Mouse (Mus musculus) cerebellum, adult 2 months (tissue): ENCODE measurements around the gene Macf1. TPM values are rescaled to one million over a fixed set of nuclear protein-coding genes. Genes with fewer than 3 reads are reported as not detected.

Source experiments
- DNase-seq, 2 experiments: peaks; one replicate each; pipeline ENCODE4 v3.0.0; 2021
- H3K27ac ChIP-seq: fragments of 200-500 bp; 2 replicates; pipeline ENCODE4 v1.5.1; 2012; ENCODE audit warnings: low read length, control low read depth, inconsistent platforms; ENCODE audit not compliant: insufficient read depth
- H3K27me3 ChIP-seq: fragments of 200-500 bp; 2 replicates; pipeline ENCODE4 v1.6.1; 2012; ENCODE audit warnings: inconsistent platforms, mild to moderate bottlenecking, low read length, moderate library complexity; ENCODE audit not compliant: control insufficient read depth, insufficient read depth
- H3K4me1 ChIP-seq: fragments of 200-500 bp; 2 replicates; pipeline ENCODE4 v1.6.1; 2011; ENCODE audit warnings: low read length; ENCODE audit not compliant: control insufficient read depth, insufficient read depth
- H3K4me3 ChIP-seq: fragments of 200-500 bp; replicated peaks from 2 replicates; pipeline ENCODE3; 2011; ENCODE audit warnings: mild to moderate bottlenecking, low read depth, low read length, control low read depth; ENCODE audit not compliant: insufficient read depth
- CTCF ChIP-seq: fragments of 200-500 bp; IDR thresholded peaks from 2 replicates; pipeline ENCODE4 v1.5.1; 2011; ENCODE audit warnings: low read depth, mild to moderate bottlenecking, control low read depth, low read length, moderate library complexity, borderline replicate concordance; ENCODE audit not compliant: insufficient read depth
- POLR2A ChIP-seq: fragments of 200-500 bp; IDR thresholded peaks from 2 replicates; pipeline ENCODE4 v1.6.1; 2011; ENCODE audit warnings: low read length, control low read depth, borderline replicate concordance; ENCODE audit not compliant: insufficient read depth
- WGBS: fragments of 180-500 bp; shearing (Covaris S2); methylation state at CpG from one replicate; pipeline ENCODE4 v1.1.7; 2018; 5-methylcytosine and 5-hydroxymethylcytosine counted together
- polyA plus RNA-seq: library from polyadenylated mRNA; depleted of rRNA; stranded (reverse); fragments of >200 nt; gene quantifications from 2 replicates; pipeline ENCODE4 v1.2.3, GENCODE M21; 2012

The Macf1 gene
- polyA plus RNA-seq, 1 experiment: 193 TPM

- Histone ChIP-seq H3K27ac (peak overlapping the region; percentile 41; the same call in 1 of the 2 replicates), H3K4me3 (no peak overlapping the region), H3K27me3 (no peaks in the 10 kb centered on the region), H3K4me1 (peaks cover 15% of the 10 kb centered on the region)
- WGBS: 44% methylated on average over 3 of the region's 3 CpGs
- no peak for TF ChIP-seq POLR2A
- no peak for TF ChIP-seq CTCF
- no peak for DNase-seq
Measured at GRCm38 (mm10) chr4:123587616-123588015, 96.5 kb downstream of the Macf1 start.

DNA sequence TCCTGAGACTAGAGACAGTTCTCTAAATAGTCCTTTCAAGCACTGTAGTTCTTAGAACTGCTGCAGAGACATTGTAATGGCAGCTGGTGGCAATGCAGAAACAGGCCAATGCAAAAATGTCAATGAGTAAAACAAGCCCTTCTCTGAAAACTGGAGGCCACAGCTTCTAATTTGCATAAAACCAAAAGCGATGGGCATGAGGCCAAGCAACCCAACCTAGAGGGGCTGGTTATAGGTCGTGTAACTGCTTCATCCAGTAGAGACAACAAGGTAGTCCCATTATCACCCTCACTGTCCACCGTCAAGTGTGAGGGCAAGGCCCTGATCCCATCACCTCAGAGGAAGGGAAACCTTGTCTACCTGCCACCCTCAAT is 99.5 kb downstream of the Macf1 start:
- 59% methylated on average over 3 of the region's 3 CpGs for WGBS
- TF ChIP-seq CTCF (no peak), POLR2A (no peak)
- H3K4me1 ChIP-seq: peaks cover 3% of the 10 kb centered on the region; the same call in 1 of the 2 replicates
- H3K27me3 ChIP-seq: no peaks in the 10 kb centered on the region
- H3K4me3 ChIP-seq: no peak overlapping the region
- DNase-seq: no peak
- H3K27ac ChIP-seq: no peak overlapping the region

DNA sequence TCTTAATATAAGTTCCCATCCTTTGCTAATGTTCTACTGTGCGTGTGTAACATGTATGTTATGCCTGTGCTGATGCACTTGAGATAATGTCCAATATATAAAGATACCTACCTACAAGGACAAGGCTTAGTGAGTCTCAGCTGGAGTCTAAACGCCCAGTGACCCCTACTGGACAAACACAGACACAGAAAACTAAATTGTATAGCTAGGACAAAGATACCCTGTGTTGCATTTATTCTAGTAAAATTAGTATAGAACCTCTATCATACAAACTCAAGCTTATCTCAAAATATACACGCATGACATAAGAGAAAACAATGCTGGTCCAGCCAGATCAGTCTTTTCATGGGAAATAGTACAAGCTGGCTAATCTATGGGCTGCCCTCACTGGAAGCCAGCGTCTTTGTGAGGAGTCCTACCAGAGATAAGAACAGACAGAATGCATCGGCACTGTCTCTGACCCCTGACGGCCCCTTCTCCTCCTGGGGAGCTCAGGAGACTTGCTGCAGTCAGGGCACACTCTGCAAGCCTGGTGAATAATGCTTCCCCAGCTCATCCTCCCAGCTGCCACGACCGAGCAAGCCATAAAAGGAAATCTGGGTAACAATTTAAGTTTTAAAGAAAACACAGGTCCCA is 100.0 kb downstream of the Macf1 start:
- 55% methylated on average over 8 of the region's 8 CpGs for WGBS
- H3K4me1 ChIP-seq: peaks cover 3% of the 10 kb centered on the region; the same call in 1 of the 2 replicates
- no peak for DNase-seq
- TF ChIP-seq POLR2A (no peak), CTCF (no peak)
- no peak overlapping the region for H3K4me3 ChIP-seq
- no peak overlapping the region for H3K27ac ChIP-seq
- no peaks in the 10 kb centered on the region for H3K27me3 ChIP-seq

DNA sequence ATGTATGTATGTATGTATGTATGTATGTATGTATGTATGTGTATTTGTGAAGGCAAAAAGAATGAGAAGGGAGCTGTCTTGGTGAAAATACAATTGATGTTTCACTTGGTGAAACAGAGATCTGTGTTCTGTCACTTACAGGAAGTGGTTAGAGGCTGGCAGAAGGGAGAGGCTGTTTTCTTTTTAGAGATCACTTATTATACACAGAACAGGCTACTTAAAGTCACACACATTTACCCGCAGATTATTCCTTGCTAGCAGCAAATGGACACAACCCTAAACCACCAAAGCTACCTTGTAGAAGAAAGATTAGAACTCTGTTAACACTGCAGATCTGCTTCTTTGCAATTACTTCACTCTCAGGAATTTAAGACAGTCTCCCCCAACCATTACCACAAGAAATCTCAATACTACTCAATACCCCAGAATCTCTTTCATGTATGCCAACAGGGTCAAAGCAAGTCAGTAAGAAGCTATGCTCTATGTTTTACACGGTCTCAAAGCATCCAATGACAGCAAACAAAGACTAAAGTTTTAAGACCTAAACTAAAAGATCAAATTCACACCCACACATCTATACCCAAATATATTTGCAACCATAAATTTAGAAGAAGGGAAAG is 106.6 kb downstream of the Macf1 start:
- 71% methylated on average over 2 of the region's 2 CpGs for WGBS
- no peak for DNase-seq
- Histone ChIP-seq H3K4me3 (no peak overlapping the region), H3K27me3 (no peaks in the 10 kb centered on the region), H3K27ac (no peak overlapping the region), H3K4me1 (peaks cover 4% of the 10 kb centered on the region)
- TF ChIP-seq CTCF: no peak
- TF ChIP-seq POLR2A: no peak

DNA sequence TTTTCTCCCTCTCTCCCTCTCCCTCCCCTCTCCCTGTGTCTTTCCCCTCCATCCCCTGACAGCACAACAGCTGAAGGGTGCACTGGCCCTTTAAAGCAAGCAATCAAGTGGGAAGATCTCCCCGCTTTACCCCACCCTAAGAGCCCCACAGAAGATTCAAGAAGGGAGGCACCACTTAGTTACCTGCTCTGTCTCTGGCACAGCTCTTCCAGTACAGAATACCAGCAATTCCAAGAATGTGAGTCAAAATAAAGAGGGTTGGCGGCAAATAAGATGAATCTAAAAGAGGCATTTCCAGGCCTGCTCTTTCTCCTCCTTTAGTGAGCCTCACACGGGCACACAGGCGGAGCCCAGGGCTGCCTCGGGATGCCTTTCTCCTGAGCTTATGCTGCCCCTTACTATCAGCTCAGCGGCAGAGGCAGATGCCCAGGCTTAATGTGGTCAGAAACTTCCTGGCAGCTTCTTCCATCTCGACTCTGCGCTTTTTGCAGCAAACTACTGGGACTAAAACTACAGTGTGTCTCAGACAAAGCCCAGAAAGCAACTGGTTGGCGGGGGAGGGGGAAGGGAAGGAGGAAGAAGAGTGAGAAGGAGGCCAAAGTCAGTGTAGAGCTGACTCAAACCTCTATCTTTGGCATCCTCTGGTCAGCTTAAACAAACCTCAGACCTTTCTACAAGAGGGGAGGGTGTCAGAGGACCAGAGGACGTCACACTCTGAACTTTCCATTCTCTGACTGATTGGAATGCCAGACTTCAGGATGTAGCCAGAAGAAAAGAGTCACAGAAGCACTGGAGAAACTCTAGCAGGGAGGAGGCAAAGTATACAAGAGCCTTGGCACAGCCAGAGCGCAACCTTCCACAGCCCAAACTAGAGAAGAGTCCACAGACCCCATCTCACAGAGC is 111.5 kb downstream of the Macf1 start:
- no peaks in the 10 kb centered on the region for H3K27me3 ChIP-seq
- peak in 1 of 2 experiments; percentile 12 for DNase-seq
- H3K4me3 ChIP-seq: no peak overlapping the region
- TF ChIP-seq POLR2A (no peak), CTCF (no peak)
- WGBS: 32% methylated on average over 11 of the region's 11 CpGs
- peak overlapping the region; percentile 46 for H3K27ac ChIP-seq
- H3K4me1 ChIP-seq: peaks cover 15% of the 10 kb centered on the region

GRCm38 (mm10) chr4:123571869-123572268 is 112.3 kb downstream of the Macf1 start:
- H3K27me3 ChIP-seq: no peaks in the 10 kb centered on the region
- TF ChIP-seq POLR2A: no peak
- TF ChIP-seq CTCF: no peak
- WGBS: 23% methylated on average over 7 of the region's 7 CpGs
- peak overlapping the region; percentile 80 for H3K27ac ChIP-seq
- H3K4me1 ChIP-seq: peaks cover 15% of the 10 kb centered on the region
- DNase-seq: peak in 1 of 2 experiments; percentile 20
- peak overlapping the region; percentile 9 for H3K4me3 ChIP-seq

DNA sequence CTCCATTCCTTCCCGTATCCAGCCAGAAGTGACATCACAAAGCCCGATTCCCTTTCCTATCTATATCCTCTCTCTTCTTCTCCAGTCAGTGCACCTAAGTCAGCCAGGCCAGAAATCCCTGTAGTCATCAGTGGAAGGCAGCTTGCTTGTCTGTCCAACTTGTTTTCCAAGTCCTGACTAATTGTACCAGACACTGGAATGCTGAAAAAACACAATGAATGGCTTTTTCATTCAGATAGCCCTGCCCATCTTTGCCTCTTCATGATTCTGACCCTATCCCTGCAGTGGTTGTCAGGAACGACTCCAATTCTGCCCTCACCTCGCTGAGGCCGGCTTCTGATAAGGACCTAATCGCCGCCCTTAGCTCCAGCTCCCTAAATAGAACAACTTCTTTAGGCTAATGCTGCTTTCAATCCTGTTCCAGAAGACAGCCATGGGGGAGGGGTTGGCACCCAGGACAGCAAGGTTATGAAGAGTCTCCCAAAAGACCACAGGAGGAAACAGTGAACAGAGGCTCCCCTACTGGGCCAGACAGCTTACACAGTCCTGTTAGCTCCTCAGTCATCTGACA is 118.8 kb downstream of the Macf1 start:
- Histone ChIP-seq H3K4me3 (no peak overlapping the region), H3K27ac (0 out of 2 replicates have a peak overlapping the region, but pooled peaks have one; percentile 19), H3K4me1 (peaks cover 3% of the 10 kb centered on the region), H3K27me3 (no peaks in the 10 kb centered on the region)
- 38% methylated on average over 7 of the region's 7 CpGs for WGBS
- peak in 1 of 2 experiments; percentile 17 for DNase-seq
- TF ChIP-seq CTCF: no peak
- no peak for TF ChIP-seq POLR2A
